15 mouse cellular contexts compared by ENCODE assay signal in genomic region chr2:141820795-141821194, GRCm38 (mm10).
DNase-seq lines count a peak whose midpoint lies in the region.
"Had no signal": no experiment of that assay in that cellular context is flagged by ENCODE, and none has a peak within 500 bp of the region (broad histone marks: within the 10 kb centered on the region; RNA-seq: fewer than 3 reads in every experiment).

No protein-coding gene starts in this region.

- intact Hi-C loops in left cerebral cortex, postnatal 4 days (cut with DNase I): no loop called here

- DNase-seq in left cerebral cortex, postnatal 4 days: peak; percentile 90
- DNase-seq in left cerebral cortex, adult 18-20 months (ENCODE audit: low spot score in 2 of 2): no peak
- peak; percentile 95 for DNase-seq in cerebellum, adult 11-12 months
- DNase-seq in cerebellum, postnatal 14 days: peak; percentile 95
- DNase-seq in layer of hippocampus, postnatal 10 days (ENCODE audit: low spot score in 2 of 2): peak; percentile 45 to 49
- DNase-seq in ovary, postnatal 36 days (ENCODE audit: low spot score): no peak
- no peak for DNase-seq in retina, postnatal 1 day
- DNase-seq: adrenal gland, adult 8-10 months; heart, adult 18-20 months; kidney, adult 18-20 months; kidney, postnatal 36 days; liver; lung, embryonic 14.5 days; right cerebral cortex, adult 18-20 months; thymus, postnatal 14 days had no signal

Comparison
In these comparisons a context has a peak if more than half of its experiments do, and no peak if none do; other contexts are left out.
1. DNase-seq: peak in left cerebral cortex, postnatal 4 days (single experiment), cerebellum, adult 11-12 months (single experiment), cerebellum, postnatal 14 days (2 of 2) and layer of hippocampus, postnatal 10 days (2 of 2); none in left cerebral cortex, adult 18-20 months (0 of 2), ovary, postnatal 36 days (single experiment) and retina, postnatal 1 day (single experiment).